ENCODE assay signal across 7 mouse cellular contexts in the genomic region with DNA sequence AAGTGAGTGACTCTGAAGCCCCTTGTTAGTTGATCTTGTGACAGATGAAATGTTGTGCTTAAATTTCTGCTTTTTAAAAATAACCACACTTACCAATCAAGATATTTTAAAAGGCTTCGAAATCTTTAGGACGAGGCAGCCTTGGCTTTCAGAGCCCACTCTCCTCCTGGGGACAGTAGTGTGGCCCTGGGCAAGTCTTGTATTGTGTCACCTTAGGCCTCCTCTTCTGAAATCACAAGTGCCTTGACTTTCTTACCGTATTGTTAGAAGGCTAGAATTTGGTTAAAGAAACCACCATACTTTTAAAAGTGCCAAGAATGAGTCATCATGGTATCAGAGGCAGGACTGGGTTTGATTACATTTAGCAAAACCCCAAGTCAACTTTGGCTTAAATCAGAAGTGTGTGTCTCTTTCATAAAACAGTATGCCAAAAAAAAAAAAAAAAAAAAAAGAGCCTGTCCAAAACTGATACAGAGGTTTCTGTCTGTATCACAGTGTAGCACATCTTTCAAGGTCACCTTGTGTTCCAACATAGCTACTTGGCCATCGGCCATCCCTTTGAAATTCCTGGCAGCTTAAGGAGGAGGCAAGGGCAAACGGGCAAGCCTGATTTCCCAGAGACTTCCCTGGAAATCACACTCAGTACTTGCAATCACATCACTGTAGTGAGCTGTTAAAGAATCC.
DNase-seq lines count a peak whose midpoint lies in the region; ATAC-seq and TF ChIP-seq lines count a peak whose summit lies in the region.

No protein-coding gene starts in this region.

- DNase-seq in midbrain, postnatal 0 days (ENCODE audit: low spot score): peak; percentile 60
- DNase-seq in midbrain, embryonic 11.5 days (ENCODE audit: low spot score, missing footprints): no peak
- no peak for DNase-seq in frontal cortex, postnatal 14 days (ENCODE audit: low spot score in 2 of 2)
- no peak for DNase-seq in left cerebral cortex, adult 18-20 months (ENCODE audit: low spot score in 2 of 2)

- H3K4me2 ChIP-seq in midbrain, postnatal 0 days (ENCODE audit: low read depth, low read length, poor library complexity, severe bottlenecking): no peak overlapping the region
- H3K4me2 ChIP-seq in midbrain, embryonic 11.5 days: no peak overlapping the region
- H3K4me2 ChIP-seq in kidney, embryonic 15.5 days: no peak overlapping the region

- H3K9ac ChIP-seq in midbrain, postnatal 0 days (replicated peaks; ENCODE audit: low read length, poor library complexity, severe bottlenecking): no peak overlapping the region
- H3K9ac ChIP-seq in midbrain, embryonic 11.5 days (ENCODE audit: low read length): no peak overlapping the region
- H3K9ac ChIP-seq in kidney, embryonic 15.5 days: no peak overlapping the region

- H3K27me3 ChIP-seq in midbrain, postnatal 0 days (ENCODE audit: insufficient read depth, low read length): no peaks in the 10 kb centered on the region
- H3K27me3 ChIP-seq in midbrain, embryonic 11.5 days (ENCODE audit: control insufficient read depth, insufficient read depth, low read length): no peaks in the 10 kb centered on the region
- H3K27me3 ChIP-seq in kidney, embryonic 15.5 days: no peaks in the 10 kb centered on the region

- WGBS in midbrain, postnatal 0 days: 73% methylated on average over 5 of the region's 5 CpGs
- 78% methylated on average over 5 of the region's 5 CpGs for WGBS in midbrain, embryonic 11.5 days
- WGBS in kidney, embryonic 15.5 days: 72% methylated on average over 5 of the region's 5 CpGs

- no peak for TF ChIP-seq CTCF in midbrain, postnatal 0 days (IDR thresholded peaks at IDR 0.05)

- H3K27ac ChIP-seq in midbrain, postnatal 0 days (ENCODE audit: low read depth, low read length): no peak overlapping the region
- H3K27ac ChIP-seq in midbrain, embryonic 11.5 days (ENCODE audit: low read depth, low read length): no peak overlapping the region
- peak overlapping the region; percentile 8; the same call in 1 of the 2 replicates for H3K27ac ChIP-seq in brown adipose tissue, adult 24 weeks (replicated peaks; ENCODE audit: low read depth, low read length)
- H3K27ac ChIP-seq in kidney, embryonic 15.5 days: 0 out of 2 replicates have a peak overlapping the region, but pooled peaks have one; percentile 47

- peaks cover 2% of the 10 kb centered on the region; the same call in 1 of the 2 replicates for H3K4me1 ChIP-seq in midbrain, postnatal 0 days (ENCODE audit: insufficient read depth, low read length)
- H3K4me1 ChIP-seq in midbrain, embryonic 11.5 days (ENCODE audit: control insufficient read depth, insufficient read depth, low read length): peaks cover 6% of the 10 kb centered on the region; the same call in 1 of the 2 replicates
- H3K4me1 ChIP-seq in brown adipose tissue, adult 24 weeks (ENCODE audit: control insufficient read depth, insufficient read depth, insufficient read length, low read length): peaks cover 40% of the 10 kb centered on the region
- H3K4me1 ChIP-seq in kidney, embryonic 15.5 days: peaks cover 62% of the 10 kb centered on the region

- no peak overlapping the region for H3K4me3 ChIP-seq in midbrain, postnatal 0 days (ENCODE audit: low read depth, low read length)
- no peak overlapping the region for H3K4me3 ChIP-seq in midbrain, embryonic 11.5 days (ENCODE audit: low read depth, low read length)
- no peak overlapping the region for H3K4me3 ChIP-seq in brown adipose tissue, adult 24 weeks (ENCODE audit: insufficient read depth, low read depth, low read length)
- H3K4me3 ChIP-seq in kidney, embryonic 15.5 days (replicated peaks): no peak overlapping the region

- no peak for ATAC-seq in midbrain, postnatal 0 days (ENCODE audit: low FRiP score)
- ATAC-seq in midbrain, embryonic 11.5 days (ENCODE audit: low FRiP score): no peak
- ATAC-seq in kidney, embryonic 15.5 days (replicated peaks; ENCODE audit: low FRiP score): no peak
- no peak for ATAC-seq in megakaryocyte, adult 5-6 weeks (ENCODE audit: poor library complexity, severe bottlenecking)

- H3K36me3 ChIP-seq in midbrain, postnatal 0 days (ENCODE audit: insufficient read depth, low read length): peaks cover 10% of the 10 kb centered on the region
- no peaks in the 10 kb centered on the region for H3K36me3 ChIP-seq in midbrain, embryonic 11.5 days (ENCODE audit: control insufficient read depth, insufficient read depth, low read length)
- H3K36me3 ChIP-seq in kidney, embryonic 15.5 days: peaks cover 25% of the 10 kb centered on the region

- H3K9me3 ChIP-seq in midbrain, postnatal 0 days (ENCODE audit: low read length): no peaks in the 10 kb centered on the region
- no peaks in the 10 kb centered on the region for H3K9me3 ChIP-seq in midbrain, embryonic 11.5 days (ENCODE audit: control insufficient read depth, low read length)
- H3K9me3 ChIP-seq in kidney, embryonic 15.5 days (replicated peaks): no peaks in the 10 kb centered on the region

Comparison
In these comparisons a context has a peak if more than half of its experiments do, and no peak if none do; other contexts are left out.
1. H3K27ac ChIP-seq: peak in brown adipose tissue, adult 24 weeks (single experiment) and kidney, embryonic 15.5 days (single experiment); none in midbrain, postnatal 0 days (single experiment) and midbrain, embryonic 11.5 days (single experiment).